Mouse (Mus musculus) lung, adult 2 months (tissue): ENCODE measurements around the gene Rmdn2. TPM values are rescaled to one million over a fixed set of nuclear protein-coding genes. Genes with fewer than 3 reads are reported as not detected.

Experiments
- DNase-seq: peaks from one replicate; pipeline ENCODE4 v3.0.0; 2022
- H3K4me1 ChIP-seq: fragments of 200-500 bp; 2 replicates; pipeline ENCODE4 v1.6.1; 2011; ENCODE audit warnings: low read length; ENCODE audit not compliant: control insufficient read depth, insufficient read depth
- H3K4me3 ChIP-seq: fragments of 200-500 bp; replicated peaks from 2 replicates; pipeline ENCODE3; 2011; ENCODE audit warnings: low read depth, mild to moderate bottlenecking, control low read depth, low read length; ENCODE audit errors: extremely low read depth
- CTCF ChIP-seq: fragments of 200-500 bp; IDR thresholded peaks from 2 replicates; pipeline ENCODE4 v1.5.1; 2011; ENCODE audit warnings: mild to moderate bottlenecking, low read length, control low read depth; ENCODE audit not compliant: insufficient read depth
- POLR2A ChIP-seq: fragments of 200-500 bp; IDR thresholded peaks from 2 replicates; pipeline ENCODE4 v1.6.1; 2011; ENCODE audit warnings: low read depth, mild to moderate bottlenecking, control low read depth, low read length, borderline replicate concordance; ENCODE audit errors: extremely low read depth
- WGBS: fragments of 180-500 bp; shearing (Covaris S2); methylation state at CpG from one replicate; pipeline ENCODE4 v1.1.7; 2018; 5-methylcytosine and 5-hydroxymethylcytosine counted together
- polyA plus RNA-seq: library from polyadenylated mRNA; depleted of rRNA; stranded (reverse); fragments of >200 nt; gene quantifications from 2 replicates; pipeline ENCODE4 v1.2.3, GENCODE M21; 2012

Gene Rmdn2
- polyA plus RNA-seq, 1 experiment: 6.4 TPM

- peak overlapping the region; percentile 80 for H3K4me3 ChIP-seq
- peaks cover 8% of the 10 kb centered on the region for H3K4me1 ChIP-seq
- DNase-seq: peak; percentile 83
- no peak for TF ChIP-seq CTCF
- TF ChIP-seq POLR2A: peak; percentile 30; the same call in 1 of the 2 replicates
- 2% methylated on average over 55 of the region's 57 CpGs for WGBS
Measured at GRCm38 (mm10) chr17:79614691-79615588, 3.3 kb downstream of the Rmdn2 start.

DNA sequence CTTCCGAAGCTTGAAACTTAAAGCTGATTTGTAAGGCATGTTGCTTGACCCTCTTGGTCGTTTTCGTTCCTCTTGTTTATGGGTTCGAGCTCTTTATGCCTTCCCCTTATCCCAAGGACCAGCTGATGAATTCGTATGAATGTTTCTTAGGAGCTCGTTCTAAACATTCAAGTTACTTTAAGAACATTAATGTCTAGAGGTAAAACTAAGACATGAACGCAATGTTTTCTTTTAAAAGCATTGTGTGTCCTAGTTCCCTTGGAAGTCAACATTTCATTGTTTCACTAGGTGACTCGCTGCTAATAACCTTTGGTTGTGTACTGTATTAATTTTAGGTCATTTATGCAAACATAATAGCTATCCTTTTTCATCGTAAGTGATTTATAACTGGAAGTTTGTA lies 4.2 kb downstream of the Rmdn2 start:
- 68% methylated on average over 9 of the region's 9 CpGs for WGBS
- peaks cover 8% of the 10 kb centered on the region for H3K4me1 ChIP-seq
- DNase-seq: no peak
- TF ChIP-seq POLR2A (no peak), CTCF (no peak)
- H3K4me3 ChIP-seq: peak overlapping the region; percentile 80

- no peak for DNase-seq
- 64% methylated on average over 4 of the region's 4 CpGs for WGBS
Measured at GRCm38 (mm10) chr17:79616621-79617020, 5.0 kb downstream of the Rmdn2 start.

DNA sequence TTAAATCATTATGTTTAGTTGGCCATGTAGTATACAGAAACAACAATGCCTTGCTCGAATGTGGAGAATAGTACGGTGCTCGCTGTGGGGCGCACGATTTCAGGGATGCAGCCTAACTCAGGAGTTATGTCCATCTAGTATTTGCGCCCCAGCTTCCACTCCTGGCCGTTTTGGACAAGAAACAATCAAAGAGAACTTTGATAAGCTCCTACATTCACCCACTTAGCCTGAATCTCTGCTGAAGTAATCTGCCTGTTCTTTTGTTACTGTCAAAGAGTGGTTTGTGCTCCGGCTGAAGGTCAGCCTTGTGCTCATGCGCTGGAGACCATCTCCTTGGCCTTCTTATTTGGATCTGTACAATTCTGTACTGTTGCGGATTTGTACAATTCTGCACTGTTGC lies 6.8 kb downstream of the Rmdn2 start:
- Histone ChIP-seq H3K4me1 (peaks cover 8% of the 10 kb centered on the region), H3K4me3 (no peak overlapping the region)
- WGBS: 85% methylated on average over 10 of the region's 10 CpGs
- no peak for DNase-seq
- TF ChIP-seq CTCF: no peak

More at GRCm38 (mm10) chr17:79616621-79617020, 5.0 kb downstream of the Rmdn2 start:
- H3K4me1 ChIP-seq: peaks cover 8% of the 10 kb centered on the region
- TF ChIP-seq POLR2A: no peak
- TF ChIP-seq CTCF: no peak
- H3K4me3 ChIP-seq: no peak overlapping the region

DNA sequence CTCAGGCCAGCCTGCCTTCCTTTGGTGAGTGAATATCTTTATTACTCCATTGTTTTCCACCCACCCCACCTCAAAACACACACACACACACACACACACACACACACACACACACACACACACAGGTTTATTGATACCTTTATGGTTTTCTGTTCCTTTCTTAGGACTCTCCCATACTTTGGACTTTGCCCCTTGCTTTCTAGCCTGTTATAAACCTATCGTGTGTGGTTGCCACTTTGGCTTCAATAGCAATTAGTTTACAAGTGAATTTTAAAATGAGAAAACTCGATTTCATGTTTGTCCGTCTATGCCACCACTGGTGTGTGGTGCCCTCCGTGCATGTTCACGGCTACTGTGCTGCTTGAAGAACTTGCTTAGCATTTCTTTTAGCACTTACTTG lies 7.3 kb downstream of the Rmdn2 start:
- TF ChIP-seq POLR2A (no peak), CTCF (no peak)
- 88% methylated on average over 5 of the region's 5 CpGs for WGBS
- DNase-seq: no peak
- no peak overlapping the region for H3K4me3 ChIP-seq
- peaks cover 8% of the 10 kb centered on the region for H3K4me1 ChIP-seq

- TF ChIP-seq POLR2A: no peak
- no peak for TF ChIP-seq CTCF
- no peaks in the 10 kb centered on the region for H3K4me1 ChIP-seq
- 88% methylated on average over 6 of the region's 6 CpGs for WGBS
- H3K4me3 ChIP-seq: no peak overlapping the region
- no peak for DNase-seq
Measured at GRCm38 (mm10) chr17:79622050-79622449, 10.4 kb downstream of the Rmdn2 start.

DNA sequence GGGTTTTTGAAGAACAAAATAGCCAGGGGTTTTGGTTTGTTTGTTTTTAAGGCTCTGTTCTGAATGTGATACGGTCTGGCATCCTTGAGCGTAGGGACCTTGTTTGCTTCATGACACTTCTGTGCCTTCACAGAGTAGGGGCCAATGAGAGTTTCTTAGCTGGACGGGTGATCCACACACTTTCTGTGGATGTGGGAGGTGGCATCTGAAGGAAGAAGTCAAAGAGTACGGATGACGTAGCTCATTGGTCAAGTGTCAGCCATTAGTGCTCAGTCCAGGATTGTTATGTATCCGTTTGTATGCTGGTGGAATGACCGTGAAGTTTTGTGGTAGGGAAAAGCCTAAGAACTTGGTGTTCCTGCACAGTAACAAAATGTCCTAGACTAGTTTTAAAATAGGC lies 10.9 kb downstream of the Rmdn2 start:
- no peak for TF ChIP-seq CTCF
- Histone ChIP-seq H3K4me1 (no peaks in the 10 kb centered on the region), H3K4me3 (no peak overlapping the region)
- no peak for DNase-seq
- WGBS: 89% methylated on average over 7 of the region's 7 CpGs

DNA sequence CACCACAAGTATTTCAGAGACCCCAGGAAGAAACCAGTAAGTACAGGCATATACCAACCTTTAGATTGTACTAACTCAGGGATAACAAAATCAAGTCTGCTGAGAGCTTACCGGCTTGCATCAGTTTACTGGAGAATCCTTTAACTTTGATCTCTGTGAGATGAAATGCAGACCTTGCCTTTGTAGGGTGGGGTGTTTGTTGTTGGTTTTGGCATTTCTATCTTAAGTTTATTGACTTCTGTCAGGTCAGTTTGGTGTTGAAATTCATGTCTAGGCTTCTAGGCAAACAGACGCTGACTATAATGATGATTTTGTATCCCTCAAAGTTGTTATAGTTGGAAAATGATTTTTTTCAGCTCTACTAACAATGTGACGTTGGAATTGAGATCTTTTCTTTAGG lies 12.2 kb downstream of the Rmdn2 start:
- Histone ChIP-seq H3K4me3 (no peak overlapping the region), H3K4me1 (no peaks in the 10 kb centered on the region)
- TF ChIP-seq POLR2A: no peak
- TF ChIP-seq CTCF: no peak
- WGBS: 70% methylated on average over 3 of the region's 3 CpGs
- DNase-seq: no peak

GRCm38 (mm10) chr17:79626241-79626816 lies 14.7 kb downstream of the Rmdn2 start:
- Histone ChIP-seq H3K4me1 (no peaks in the 10 kb centered on the region), H3K4me3 (no peak overlapping the region)
- 62% methylated on average over 12 of the region's 12 CpGs for WGBS
- no peak for TF ChIP-seq CTCF
- no peak for TF ChIP-seq POLR2A
- DNase-seq: no peak

GRCm38 (mm10) chr17:79649893-79650292 lies 38.2 kb downstream of the Rmdn2 start:
- DNase-seq: no peak
- 73% methylated on average over 4 of the region's 4 CpGs for WGBS
- Histone ChIP-seq H3K4me3 (no peak overlapping the region), H3K4me1 (no peaks in the 10 kb centered on the region)
- TF ChIP-seq POLR2A (no peak), CTCF (no peak)
